Comparison of ENCODE assay signal across 8 mouse cellular contexts in genomic region chr9:68654333-68655017, GRCm38 (mm10). TPM values are rescaled to one million over a fixed set of nuclear protein-coding genes. Genes with fewer than 3 reads are reported as not detected.
DNase-seq lines count a peak whose midpoint lies in the region; ATAC-seq and TF ChIP-seq lines count a peak whose summit lies in the region.

No protein-coding gene starts in this region.

- under 1% methylated on average over 43 of the region's 43 CpGs for WGBS in cerebellum, adult 2 months
- under 1% methylated on average over 43 of the region's 43 CpGs for WGBS in hindbrain, embryonic 10.5 days
- WGBS in lung, embryonic 16.5 days: under 1% methylated on average over 43 of the region's 43 CpGs

- H3K9ac ChIP-seq in lung, embryonic 16.5 days (ENCODE audit: low read length): peak overlapping the region; percentile 89

- H3K9me3 ChIP-seq in hindbrain, embryonic 10.5 days: no peaks in the 10 kb centered on the region
- no peaks in the 10 kb centered on the region for H3K9me3 ChIP-seq in lung, embryonic 16.5 days (ENCODE audit: control insufficient read depth, low read length)

- peak overlapping the region; percentile 98 for H3K27ac ChIP-seq in cerebellum, adult 2 months (ENCODE audit: insufficient read depth, low read length)
- peak overlapping the region; percentile 96 for H3K27ac ChIP-seq in hindbrain, embryonic 10.5 days
- H3K27ac ChIP-seq in lung, embryonic 16.5 days (ENCODE audit: low read length): no peak overlapping the region; the same call in 1 of the 2 replicates

- TF ChIP-seq CTCF in cerebellum, adult 2 months (IDR thresholded peaks at IDR 0.05; ENCODE audit: borderline replicate concordance, insufficient read depth, low read depth, low read length): no peak; the same call in 1 of the 2 replicates

- DNase-seq in NIH3T3 (ENCODE audit: low read depth): peak; percentile 41
- peak; percentile 53 to 61 for DNase-seq in cerebellum, adult 2 months
- DNase-seq in forelimb bud, embryonic 11.5 days (ENCODE audit: low read depth, low spot score): peak; percentile 11
- peak; percentile 52 for DNase-seq in hindbrain, embryonic 10.5 days (ENCODE audit: low spot score)
- DNase-seq in layer of hippocampus, postnatal 10 days (ENCODE audit: low spot score in 2 of 2): peak; percentile 38 to 57
- DNase-seq in right cerebral cortex, postnatal 10 days (ENCODE audit: low spot score in 2 of 2): peak; percentile 59 to 68

- no peaks in the 10 kb centered on the region for H3K27me3 ChIP-seq in cerebellum, adult 2 months (ENCODE audit: control insufficient read depth, insufficient read depth, low read length)
- H3K27me3 ChIP-seq in hindbrain, embryonic 10.5 days (ENCODE audit: insufficient read depth, poor library complexity, severe bottlenecking): peaks cover 22% of the 10 kb centered on the region
- peaks cover 2% of the 10 kb centered on the region for H3K27me3 ChIP-seq in lung, embryonic 16.5 days (ENCODE audit: control insufficient read depth, insufficient read depth, low read depth, low read length)

- H3K4me2 ChIP-seq in lung, embryonic 16.5 days (ENCODE audit: low read depth, low read length): peak overlapping the region; percentile 69

- peak; percentile 39 for ATAC-seq in lung, embryonic 16.5 days (ENCODE audit: low read depth)
- ATAC-seq in CD4-positive, CD25-positive, alpha-beta regulatory T cell, adult 4 months: no peak

- H3K36me3 ChIP-seq in hindbrain, embryonic 10.5 days: no peaks in the 10 kb centered on the region
- H3K36me3 ChIP-seq in lung, embryonic 16.5 days (ENCODE audit: control insufficient read depth, insufficient read depth, low read length): no peaks in the 10 kb centered on the region

- peaks cover 9% of the 10 kb centered on the region; the same call in 1 of the 2 replicates for H3K4me1 ChIP-seq in cerebellum, adult 2 months (ENCODE audit: control insufficient read depth, insufficient read depth, low read length)
- H3K4me1 ChIP-seq in hindbrain, embryonic 10.5 days (replicated peaks): peaks cover 23% of the 10 kb centered on the region
- H3K4me1 ChIP-seq in lung, embryonic 16.5 days (replicated peaks; ENCODE audit: control insufficient read depth, insufficient read depth, low read length): peaks cover 15% of the 10 kb centered on the region

- no peak for TF ChIP-seq POLR2A in cerebellum, adult 2 months (IDR thresholded peaks at IDR 0.05; ENCODE audit: borderline replicate concordance, insufficient read depth, low read length)

- H3K4me3 ChIP-seq in cerebellum, adult 2 months (replicated peaks; ENCODE audit: insufficient read depth, low read depth, low read length): peak overlapping the region; percentile 68
- peak overlapping the region; percentile 86 for H3K4me3 ChIP-seq in hindbrain, embryonic 10.5 days
- H3K4me3 ChIP-seq in lung, embryonic 16.5 days (ENCODE audit: low read length): peak overlapping the region; percentile 91

RNA-seq across cellular contexts. Expression of gene Rora, which starts 0.9 kb away (rescaled TPM):
- 58.4 and 62.4 TPM in 2 replicates for polyA plus RNA-seq in cerebellum, adult 2 months (2012; rRNA removed)
- 4.2 and 4.8 TPM in 2 replicates for polyA plus RNA-seq in hindbrain, embryonic 10.5 days (2016; fragmentation: Nextera tagmentation; extraction: Ambion mirVana)
- total RNA-seq in layer of hippocampus, postnatal 10 days (2021): 10 to 100 TPM; 22.9 to 23.2 TPM
- 8.4 and 9.1 TPM in 2 replicates for polyA plus RNA-seq in lung, embryonic 16.5 days (2015; fragmentation: Nextera tagmentation; extraction: Ambion mirVana)
- polyA plus RNA-seq in CD4-positive, CD25-positive, alpha-beta regulatory T cell, adult 4 months (2017; shearing (Covaris generic)): 10 to 100 TPM; 35.6 to 42.4 TPM

Comparison
In these comparisons a context has a peak if more than half of its experiments do, and no peak if none do; other contexts are left out.
1. DNase-seq: peak in every context shown above with its lines; median percentile 64 in right cerebral cortex, postnatal 10 days; 57 in cerebellum, adult 2 months; 52 in hindbrain, embryonic 10.5 days; 48 in layer of hippocampus, postnatal 10 days; 41 in NIH3T3; 11 in forelimb bud, embryonic 11.5 days.